Mouse (Mus musculus) forebrain, postnatal 0 days (tissue): ENCODE results near the gene 2010111I01Rik. TPM values are rescaled to one million over a fixed set of nuclear protein-coding genes. Genes with fewer than 3 reads are reported as not detected.
A peak's percentile ranks its signal among the peaks of the same experiment; 100 is the strongest.

Source experiments
- ATAC-seq: fragments of 200-750 bp; cut with Nextera tagmentation; 2 replicates; pipeline ENCODE4 v1.8.0; 2017; ENCODE audit warnings: mild to moderate bottlenecking, moderate library complexity
- DNase-seq: peaks from one replicate; pipeline ENCODE4 v3.0.0-alpha.2; 2015
- H3K27ac ChIP-seq: fragments of 300-500 bp; sonication (generic); 2 replicates; pipeline ENCODE4 v1.5.1; 2014; ENCODE audit warnings: low read depth, mild to moderate bottlenecking, antibody characterized with exemption, low read length, moderate library complexity, mixed read lengths
- H3K27me3 ChIP-seq: fragments of 300-500 bp; sonication (generic); 2 replicates; pipeline ENCODE4 v1.6.1; 2014; ENCODE audit warnings: mild to moderate bottlenecking, low read length, mixed read lengths; ENCODE audit not compliant: insufficient read depth
- H3K36me3 ChIP-seq: fragments of 300-500 bp; sonication (generic); 2 replicates; pipeline ENCODE4 v1.6.1; 2014; ENCODE audit warnings: mild to moderate bottlenecking, moderate library complexity; ENCODE audit not compliant: insufficient read depth
- H3K4me1 ChIP-seq: fragments of 300-500 bp; sonication (generic); 2 replicates; pipeline ENCODE4 v1.6.1; 2014; ENCODE audit warnings: antibody characterized with exemption; ENCODE audit not compliant: insufficient read depth
- H3K4me2 ChIP-seq: fragments of 300-500 bp; sonication (generic); 2 replicates; pipeline ENCODE4 v1.6.1; 2014; ENCODE audit warnings: low read depth, mild to moderate bottlenecking, moderate library complexity
- H3K4me3 ChIP-seq: fragments of 300-500 bp; sonication (generic); 2 replicates; pipeline ENCODE4 v1.5.1; 2014; ENCODE audit warnings: low read depth, low read length, mixed read lengths
- H3K9ac ChIP-seq: fragments of 300-500 bp; sonication (generic); 2 replicates; pipeline ENCODE4 v1.6.1; 2014; ENCODE audit warnings: mild to moderate bottlenecking
- H3K9me3 ChIP-seq: fragments of 300-500 bp; sonication (generic); 2 replicates; pipeline ENCODE4 v1.6.1; 2016; ENCODE audit warnings: low read length
- CTCF ChIP-seq: sonication (generic); IDR thresholded peaks from 2 replicates; pipeline ENCODE4 v1.5.1; 2016; ENCODE audit warnings: antibody characterized with exemption, control low read depth, low read depth
- WGBS: fragments of 180-500 bp; shearing (Covaris S2); extraction: QIAGEN DNeasy Blood & Tissue Kit; methylation state at CpG from one replicate; pipeline ENCODE4 v1.1.7; 2014; 5-methylcytosine and 5-hydroxymethylcytosine counted together
- polyA plus RNA-seq: library from polyadenylated mRNA; unstranded; fragments of >200 nt; fragmentation: Nextera tagmentation; extraction: Ambion mirVana; gene quantifications from 2 replicates; pipeline ENCODE4 v1.2.1, GENCODE M21; 2015
- total RNA-seq: library from RNA; depleted of rRNA; stranded (reverse); fragments of >200 nt; gene quantifications from 2 replicates; pipeline ENCODE4 v1.2.3, GENCODE M21; 2014

2010111I01Rik gene
- total and polyA plus RNA-seq, 2 experiments from 2014 or later = 20.3 to 47.8 TPM

DNA sequence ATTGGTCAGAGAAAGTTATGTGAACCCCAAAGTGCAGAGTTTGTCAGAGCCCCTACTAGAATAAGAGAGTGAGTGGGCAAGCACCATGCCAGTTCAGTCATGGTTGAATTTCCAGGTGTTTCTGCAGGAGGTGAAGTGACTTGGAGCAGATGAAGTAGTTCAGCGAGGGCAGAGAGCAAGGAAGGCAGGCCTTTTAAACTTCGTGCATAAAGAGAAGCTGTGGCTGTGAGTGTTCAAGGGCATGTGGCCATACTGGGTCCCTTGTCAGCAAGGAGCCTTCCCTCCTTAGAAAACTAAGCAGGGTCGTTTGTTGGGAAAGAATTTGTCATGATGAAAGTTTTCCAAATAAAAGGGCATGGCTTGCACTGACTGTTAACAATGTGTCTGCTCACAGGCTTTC lies 161.5 kb downstream of the 2010111I01Rik start:
- 46% methylated on average over 3 of the region's 3 CpGs for WGBS
- Histone ChIP-seq H3K9ac (no peak overlapping the region), H3K27ac (no peak overlapping the region), H3K4me3 (no peak overlapping the region), H3K36me3 (no peaks in the 10 kb centered on the region), H3K9me3 (peaks cover 10% of the 10 kb centered on the region), H3K4me1 (no peaks in the 10 kb centered on the region), H3K4me2 (no peak overlapping the region), H3K27me3 (no peaks in the 10 kb centered on the region)
- DNase-seq (no peak), ATAC-seq (no peak)
- TF ChIP-seq CTCF = no peak

DNA sequence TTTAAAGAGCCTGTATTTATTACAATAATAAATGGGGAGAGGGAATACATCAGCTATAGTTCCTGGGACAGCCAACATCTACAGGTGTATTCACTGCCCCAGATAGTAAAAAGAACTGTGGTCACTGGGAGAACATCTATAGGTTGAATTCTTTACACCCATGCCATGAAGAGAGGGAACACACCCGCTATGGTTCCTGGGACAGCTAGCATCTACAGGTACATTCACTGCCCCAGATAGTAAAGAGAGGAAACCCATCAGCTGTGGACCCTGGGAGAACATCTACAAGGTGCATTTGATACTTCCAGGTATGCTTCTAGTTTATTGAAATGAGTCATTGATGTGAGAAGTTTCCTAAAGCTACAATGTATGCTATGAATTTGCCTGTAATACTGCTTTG lies 162.8 kb downstream of the 2010111I01Rik start:
- TF ChIP-seq CTCF = no peak
- no peak for ATAC-seq

DNA sequence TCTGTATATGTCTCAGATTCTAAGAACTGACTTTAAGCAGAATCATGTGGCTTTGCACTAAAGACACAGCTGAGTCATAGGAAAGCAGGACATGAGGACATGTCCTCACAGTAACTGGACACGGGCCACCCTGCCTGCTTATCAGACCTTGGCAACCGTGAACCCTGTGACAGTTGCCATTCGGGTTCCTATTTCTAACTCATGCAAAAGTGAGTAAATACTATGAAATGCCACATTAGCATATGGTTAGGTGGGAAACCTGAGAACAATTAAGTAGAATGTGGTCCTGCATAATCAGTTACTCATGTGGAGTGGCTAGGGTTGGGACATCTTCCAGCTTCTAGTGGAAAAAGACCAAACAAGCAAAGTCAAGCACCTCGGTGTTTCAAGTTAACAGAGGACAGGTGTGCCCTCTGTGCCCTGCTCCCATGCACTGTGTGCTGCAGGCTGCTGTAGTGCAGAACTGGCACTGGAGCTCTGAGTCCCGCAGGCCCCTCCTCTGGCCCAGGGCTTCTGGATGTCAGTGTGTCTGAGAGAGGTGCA lies 170.3 kb downstream of the 2010111I01Rik start:
- Histone ChIP-seq H3K36me3 (no peaks in the 10 kb centered on the region), H3K27me3 (no peaks in the 10 kb centered on the region), H3K4me3 (no peak overlapping the region), H3K27ac (no peak overlapping the region), H3K9ac (no peak overlapping the region), H3K4me2 (no peak overlapping the region), H3K4me1 (no peaks in the 10 kb centered on the region), H3K9me3 (no peaks in the 10 kb centered on the region)
- no peak for ATAC-seq
- WGBS = 72% methylated on average over 5 of the region's 5 CpGs
- DNase-seq = no peak
- TF ChIP-seq CTCF = no peak

More for the DNA sequence above, 162.8 kb downstream of the 2010111I01Rik start:
- Histone ChIP-seq H3K27me3 (no peaks in the 10 kb centered on the region), H3K4me3 (no peak overlapping the region), H3K4me2 (no peak overlapping the region), H3K27ac (no peak overlapping the region), H3K9me3 (peaks cover 10% of the 10 kb centered on the region), H3K9ac (no peak overlapping the region), H3K36me3 (no peaks in the 10 kb centered on the region), H3K4me1 (no peaks in the 10 kb centered on the region)
- no peak for DNase-seq
- WGBS = 91% methylated on average over 1 of the region's 1 CpGs

DNA sequence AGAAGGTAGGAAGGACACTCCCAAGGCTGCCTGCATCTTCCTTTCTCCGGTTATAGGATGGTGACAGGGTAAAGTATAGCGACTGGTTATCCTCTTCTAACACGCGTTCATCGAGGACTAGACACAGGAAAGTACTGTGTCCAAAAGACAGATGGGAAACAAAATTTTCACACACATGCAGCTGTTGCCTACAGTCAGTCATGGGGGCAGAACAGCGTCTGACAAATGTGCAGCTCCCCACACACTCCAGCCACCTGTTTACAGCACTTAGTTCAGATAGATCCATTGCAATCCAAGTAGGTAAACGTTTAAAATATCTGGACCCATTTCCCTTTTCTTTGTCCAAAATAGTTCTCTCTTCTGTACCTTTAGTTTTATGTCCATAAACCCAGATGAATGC lies 171.3 kb downstream of the 2010111I01Rik start:
- Histone ChIP-seq H3K9ac (no peak overlapping the region), H3K4me3 (no peak overlapping the region), H3K27ac (no peak overlapping the region), H3K4me2 (no peak overlapping the region), H3K9me3 (no peaks in the 10 kb centered on the region), H3K27me3 (no peaks in the 10 kb centered on the region), H3K4me1 (no peaks in the 10 kb centered on the region), H3K36me3 (no peaks in the 10 kb centered on the region)
- DNase-seq (no peak), ATAC-seq (no peak)
- TF ChIP-seq CTCF = no peak
- WGBS = 92% methylated on average over 7 of the region's 7 CpGs

DNA sequence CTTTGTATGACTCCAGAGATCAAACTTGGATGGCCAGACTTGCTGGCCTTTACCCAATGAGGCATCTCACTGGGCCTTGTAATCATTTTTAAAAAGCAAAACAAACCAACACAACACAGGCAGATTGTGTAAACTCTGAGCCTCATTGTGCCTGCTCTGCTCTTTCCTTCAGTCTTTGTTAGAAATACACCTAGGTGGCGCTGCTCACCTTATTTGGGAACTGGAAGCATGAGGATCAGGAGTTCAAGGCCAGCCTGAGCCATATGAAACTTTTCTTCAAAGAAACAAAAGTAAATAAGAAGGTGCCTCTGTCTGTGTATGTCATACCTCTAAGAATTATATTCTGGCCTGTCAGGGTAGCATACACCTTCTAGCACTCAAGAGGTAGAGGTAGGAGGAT lies 172.1 kb downstream of the 2010111I01Rik start:
- H3K4me2 ChIP-seq = no peak overlapping the region
- H3K27me3 ChIP-seq = no peaks in the 10 kb centered on the region
- H3K9me3 ChIP-seq = no peaks in the 10 kb centered on the region
- H3K9ac ChIP-seq = no peak overlapping the region
- 74% methylated on average over 1 of the region's 1 CpGs for WGBS
- H3K27ac ChIP-seq = no peak overlapping the region
- no peak overlapping the region for H3K4me3 ChIP-seq
- no peak for TF ChIP-seq CTCF
- no peaks in the 10 kb centered on the region for H3K36me3 ChIP-seq
- DNase-seq (no peak), ATAC-seq (no peak)
- H3K4me1 ChIP-seq = no peaks in the 10 kb centered on the region

DNA sequence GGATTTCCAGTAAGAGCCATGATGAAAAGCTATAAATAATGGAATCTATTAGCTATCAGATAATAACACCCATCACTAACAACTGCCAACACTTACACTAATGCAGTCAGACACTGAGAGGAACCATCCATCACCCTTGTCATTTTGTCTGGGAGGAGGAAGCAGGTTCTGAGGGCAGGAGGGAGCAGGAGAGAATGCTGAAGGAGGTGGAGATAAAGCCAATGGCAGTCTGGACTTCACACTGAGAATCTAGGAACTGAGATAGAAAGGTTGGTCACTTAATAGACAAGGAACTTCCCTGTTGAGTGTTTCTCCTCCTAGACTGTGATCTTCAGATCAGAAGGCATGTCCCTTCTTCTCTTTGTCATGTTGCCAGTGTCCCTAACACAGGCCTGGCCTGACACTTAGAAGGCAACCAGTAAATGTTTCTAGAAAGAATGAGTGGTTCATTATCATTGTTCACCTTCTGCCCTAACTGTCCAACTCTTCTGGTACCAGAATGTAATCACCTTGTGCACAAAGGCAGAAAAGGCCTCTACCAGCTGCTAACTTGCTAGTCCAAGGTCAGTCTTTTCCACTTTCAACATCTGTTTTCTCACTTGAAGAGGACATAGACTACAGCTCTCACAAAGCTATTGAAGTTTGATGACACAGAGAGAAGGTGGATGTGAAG lies 173.8 kb downstream of the 2010111I01Rik start:
- no peak overlapping the region for H3K4me3 ChIP-seq
- H3K9me3 ChIP-seq = no peaks in the 10 kb centered on the region
- H3K27ac ChIP-seq = no peak overlapping the region
- H3K27me3 ChIP-seq = no peaks in the 10 kb centered on the region
- DNase-seq = no peak
- no peaks in the 10 kb centered on the region for H3K4me1 ChIP-seq
- no peak overlapping the region for H3K4me2 ChIP-seq
- no peak for ATAC-seq
- no peak overlapping the region for H3K9ac ChIP-seq
- TF ChIP-seq CTCF = no peak
- no peaks in the 10 kb centered on the region for H3K36me3 ChIP-seq

DNA sequence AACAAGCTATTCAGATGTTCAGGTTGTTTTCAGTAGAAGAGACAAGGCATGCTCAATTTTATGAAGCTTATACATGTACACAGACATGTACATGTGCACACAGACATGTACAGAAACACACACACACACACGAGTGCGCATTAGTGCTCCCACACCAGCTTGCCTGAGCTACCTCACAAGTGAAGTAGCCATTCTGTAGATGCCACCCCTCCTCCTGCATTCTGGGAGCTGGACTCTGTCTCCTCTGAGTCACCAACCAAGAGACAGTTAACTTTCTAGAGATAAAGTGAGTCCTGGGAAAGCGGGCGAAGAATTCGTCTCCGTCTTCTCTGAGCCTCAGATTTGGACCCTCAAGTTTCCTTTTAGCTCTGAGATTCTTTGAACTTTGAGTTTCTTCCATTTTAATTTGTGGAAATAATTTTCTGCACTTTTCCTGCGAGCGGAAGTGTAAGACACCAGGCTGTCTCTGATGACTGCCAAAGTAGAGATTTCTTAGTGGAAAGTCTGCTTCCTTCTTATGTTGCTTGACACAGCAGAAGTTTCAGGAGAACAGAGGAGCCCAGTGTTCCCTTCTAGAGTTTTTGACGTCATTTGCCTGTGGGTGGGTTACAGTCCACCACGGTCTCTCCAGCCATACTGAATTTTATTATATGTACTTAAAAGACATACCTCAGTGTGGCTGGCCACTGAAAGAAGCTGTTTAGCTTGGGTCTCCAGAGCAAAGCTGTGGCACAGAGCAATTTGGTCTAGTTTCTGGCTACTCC lies 175.0 kb downstream of the 2010111I01Rik start:
- Histone ChIP-seq H3K27ac (no peak overlapping the region), H3K4me2 (no peak overlapping the region), H3K4me3 (no peak overlapping the region), H3K9ac (no peak overlapping the region), H3K36me3 (no peaks in the 10 kb centered on the region), H3K9me3 (no peaks in the 10 kb centered on the region), H3K4me1 (no peaks in the 10 kb centered on the region), H3K27me3 (no peaks in the 10 kb centered on the region)
- no peak for TF ChIP-seq CTCF
- DNase-seq (no peak), ATAC-seq (peak; percentile 34)
- WGBS = 82% methylated on average over 10 of the region's 10 CpGs
